Mouse (Mus musculus): ENCODE results near the gene Elmo1. TPM values are rescaled to one million over a fixed set of nuclear protein-coding genes. Genes with fewer than 3 reads are reported as not detected.

The Elmo1 gene
- polyA plus RNA-seq, 1 experiment = not detected

GRCm38 (mm10) chr13:20231837-20232728 lies 141.7 kb downstream of the Elmo1 start:
- H3K4me3 ChIP-seq (ENCODE audit: insufficient read depth, poor library complexity, severe bottlenecking) = no peak overlapping the region
- H3K79me3 ChIP-seq (ENCODE audit: low read depth) = no peaks in the 10 kb centered on the region
- H3K27me3 ChIP-seq (ENCODE audit: control insufficient read depth, insufficient read depth, insufficient read length) = no peaks in the 10 kb centered on the region
- no peak overlapping the region for H3ac ChIP-seq (ENCODE audit: control insufficient read depth, insufficient read length, low read depth)
- TF ChIP-seq MAX (IDR thresholded peaks at IDR 0.05) (no peak), CEBPB (IDR thresholded peaks at IDR 0.05; ENCODE audit: low read depth) (no peak), USF1 (IDR thresholded peaks at IDR 0.05; ENCODE audit: low read depth) (no peak), MYOD1 (IDR thresholded peaks at IDR 0.05; ENCODE audit: control insufficient read depth, insufficient read length, low read depth) (no peak), CTCF (IDR thresholded peaks at IDR 0.05; ENCODE audit: control insufficient read depth, insufficient read depth, insufficient read length) (no peak)
- H3K79me2 ChIP-seq (ENCODE audit: control insufficient read depth, insufficient read depth) = no peaks in the 10 kb centered on the region
- no peaks in the 10 kb centered on the region for H3K36me3 ChIP-seq (ENCODE audit: control insufficient read depth, insufficient read depth)

GRCm38 (mm10) chr13:20233707-20234106 lies 143.3 kb downstream of the Elmo1 start:
- no peaks in the 10 kb centered on the region for H3K36me3 ChIP-seq (ENCODE audit: control insufficient read depth, insufficient read depth)
- TF ChIP-seq CTCF (IDR thresholded peaks at IDR 0.05; ENCODE audit: control insufficient read depth, insufficient read depth, insufficient read length) (no peak), MAX (IDR thresholded peaks at IDR 0.05) (no peak), USF1 (IDR thresholded peaks at IDR 0.05; ENCODE audit: low read depth) (no peak), CEBPB (IDR thresholded peaks at IDR 0.05; ENCODE audit: low read depth) (no peak), FOSL1 (IDR thresholded peaks at IDR 0.05; ENCODE audit: insufficient read depth, low read length, poor library complexity, severe bottlenecking) (no peak), MYOD1 (IDR thresholded peaks at IDR 0.05; ENCODE audit: control insufficient read depth, insufficient read length, low read depth) (no peak), MYOG (IDR thresholded peaks at IDR 0.05; ENCODE audit: control insufficient read depth, extremely low read depth, insufficient read length) (no peak)
- H3K27me3 ChIP-seq (ENCODE audit: control insufficient read depth, insufficient read depth, insufficient read length) = no peaks in the 10 kb centered on the region
- H3K4me3 ChIP-seq (ENCODE audit: insufficient read depth, poor library complexity, severe bottlenecking) = no peak overlapping the region
- H3ac ChIP-seq (ENCODE audit: control insufficient read depth, insufficient read length, low read depth) = no peak overlapping the region
- no peaks in the 10 kb centered on the region for H3K79me2 ChIP-seq (ENCODE audit: control insufficient read depth, insufficient read depth)
- H3K79me3 ChIP-seq (ENCODE audit: low read depth) = no peaks in the 10 kb centered on the region

- no peak overlapping the region for H3ac ChIP-seq (ENCODE audit: control insufficient read depth, insufficient read length, low read depth)
- no peaks in the 10 kb centered on the region for H3K79me2 ChIP-seq (ENCODE audit: control insufficient read depth, insufficient read depth)
- H3K79me3 ChIP-seq (ENCODE audit: low read depth) = no peaks in the 10 kb centered on the region
- H3K4me3 ChIP-seq (ENCODE audit: insufficient read depth, poor library complexity, severe bottlenecking) = no peak overlapping the region
- no peaks in the 10 kb centered on the region for H3K27me3 ChIP-seq (ENCODE audit: control insufficient read depth, insufficient read depth, insufficient read length)
- TF ChIP-seq MAX (IDR thresholded peaks at IDR 0.05) (no peak), FOSL1 (IDR thresholded peaks at IDR 0.05; ENCODE audit: insufficient read depth, low read length, poor library complexity, severe bottlenecking) (no peak), CEBPB (IDR thresholded peaks at IDR 0.05; ENCODE audit: low read depth) (no peak), CTCF (IDR thresholded peaks at IDR 0.05; ENCODE audit: control insufficient read depth, insufficient read depth, insufficient read length) (no peak), MYOG (IDR thresholded peaks at IDR 0.05; ENCODE audit: control insufficient read depth, extremely low read depth, insufficient read length) (no peak), USF1 (IDR thresholded peaks at IDR 0.05; ENCODE audit: low read depth) (no peak), MYOD1 (IDR thresholded peaks at IDR 0.05; ENCODE audit: control insufficient read depth, insufficient read length, low read depth) (no peak)
- no peaks in the 10 kb centered on the region for H3K36me3 ChIP-seq (ENCODE audit: control insufficient read depth, insufficient read depth)
Measured at GRCm38 (mm10) chr13:20237615-20238014, 147.2 kb downstream of the Elmo1 start.

GRCm38 (mm10) chr13:20238146-20238545 lies 147.8 kb downstream of the Elmo1 start:
- TF ChIP-seq MAX (IDR thresholded peaks at IDR 0.05) = no peak
- no peak for TF ChIP-seq MYOD1 (IDR thresholded peaks at IDR 0.05; ENCODE audit: control insufficient read depth, insufficient read length, low read depth)
- no peak for TF ChIP-seq FOSL1 (IDR thresholded peaks at IDR 0.05; ENCODE audit: insufficient read depth, low read length, poor library complexity, severe bottlenecking)
- no peaks in the 10 kb centered on the region for H3K79me3 ChIP-seq (ENCODE audit: low read depth)
- no peak overlapping the region for H3K4me3 ChIP-seq (ENCODE audit: insufficient read depth, poor library complexity, severe bottlenecking)
- H3ac ChIP-seq (ENCODE audit: control insufficient read depth, insufficient read length, low read depth) = no peak overlapping the region
- no peaks in the 10 kb centered on the region for H3K27me3 ChIP-seq (ENCODE audit: control insufficient read depth, insufficient read depth, insufficient read length)
- H3K36me3 ChIP-seq (ENCODE audit: control insufficient read depth, insufficient read depth) = no peaks in the 10 kb centered on the region
- H3K79me2 ChIP-seq (ENCODE audit: control insufficient read depth, insufficient read depth) = no peaks in the 10 kb centered on the region

- no peak overlapping the region for H3K4me3 ChIP-seq (ENCODE audit: insufficient read depth, poor library complexity, severe bottlenecking)
Measured at GRCm38 (mm10) chr13:20238743-20239142, 148.3 kb downstream of the Elmo1 start.

More at GRCm38 (mm10) chr13:20238743-20239142, 148.3 kb downstream of the Elmo1 start:
- no peaks in the 10 kb centered on the region for H3K27me3 ChIP-seq (ENCODE audit: control insufficient read depth, insufficient read depth, insufficient read length)
- no peak overlapping the region for H3ac ChIP-seq (ENCODE audit: control insufficient read depth, insufficient read length, low read depth)
- H3K36me3 ChIP-seq (ENCODE audit: control insufficient read depth, insufficient read depth) = no peaks in the 10 kb centered on the region
- H3K79me2 ChIP-seq (ENCODE audit: control insufficient read depth, insufficient read depth) = no peaks in the 10 kb centered on the region
- H3K79me3 ChIP-seq (ENCODE audit: low read depth) = no peaks in the 10 kb centered on the region
- TF ChIP-seq FOSL1 (IDR thresholded peaks at IDR 0.05; ENCODE audit: insufficient read depth, low read length, poor library complexity, severe bottlenecking) (no peak), CTCF (IDR thresholded peaks at IDR 0.05; ENCODE audit: control insufficient read depth, insufficient read depth, insufficient read length) (no peak), MYOG (IDR thresholded peaks at IDR 0.05; ENCODE audit: control insufficient read depth, extremely low read depth, insufficient read length) (no peak), MYOD1 (IDR thresholded peaks at IDR 0.05; ENCODE audit: control insufficient read depth, insufficient read length, low read depth) (no peak), USF1 (IDR thresholded peaks at IDR 0.05; ENCODE audit: low read depth) (no peak), CEBPB (IDR thresholded peaks at IDR 0.05; ENCODE audit: low read depth) (no peak), MAX (IDR thresholded peaks at IDR 0.05) (no peak)

Data from C2C12 (cell line).